Mouse (Mus musculus) cortical plate, adult 2 months (tissue): Measurements from ENCODE around the gene Chp1.

ENCODE experiments used
- CTCF ChIP-seq: fragments of 200-500 bp; IDR thresholded peaks from 2 replicates; pipeline ENCODE4 v1.5.1; 2011; ENCODE audit warnings: mild to moderate bottlenecking, control low read depth, low read length; ENCODE audit not compliant: insufficient read depth; ENCODE audit errors: extremely low read depth
- POLR2A ChIP-seq: fragments of 200-500 bp; IDR thresholded peaks from 2 replicates; pipeline ENCODE4 v1.6.1; 2011; ENCODE audit warnings: mild to moderate bottlenecking, low read length, control low read depth; ENCODE audit not compliant: insufficient read depth; ENCODE audit errors: extremely low read depth

- no peak for TF ChIP-seq CTCF
- TF ChIP-seq POLR2A = no peak
Observed at GRCm38 (mm10) chr2:119607023-119607422, 59.5 kb downstream of the Chp1 start.
